Mouse (Mus musculus): ENCODE measurements at regions not wholly inside any gene's neighbourhood (a gene's known extent, or its start where the extent isn't known, plus 50 kb on each side); places are given as distances from the start of the nearest gene placed in this dataset.

GRCm38 (mm10) chr8:126649305-126649704 is 55.5 kb upstream of the Irf2bp2 start:
- no peaks in the 10 kb centered on the region for H3K9me3 ChIP-seq (ENCODE audit: control insufficient read depth, low read length)
- no peaks in the 10 kb centered on the region for H3K27me3 ChIP-seq (ENCODE audit: control insufficient read depth, insufficient read depth, low read length)
- no peak overlapping the region for H3K4me2 ChIP-seq (replicated peaks; ENCODE audit: low read depth, low read length)
- H3K9ac ChIP-seq (ENCODE audit: low read depth, low read length): no peak overlapping the region
- H3K4me3 ChIP-seq (ENCODE audit: low read depth, low read length): no peak overlapping the region
- H3K36me3 ChIP-seq (ENCODE audit: control insufficient read depth, insufficient read depth, low read length): no peaks in the 10 kb centered on the region
- no peak overlapping the region for H3K27ac ChIP-seq (ENCODE audit: low read depth, low read length)
- DNase-seq (ENCODE audit: low spot score) (no peak), ATAC-seq (ENCODE audit: low FRiP score) (no peak)
- no peaks in the 10 kb centered on the region for H3K4me1 ChIP-seq (replicated peaks; ENCODE audit: control insufficient read depth, insufficient read depth, low read length)
- whole genome bisulfite sequencing: 79% methylated on average over 1 of the region's 1 CpGs

- no peak overlapping the region for H3K4me3 ChIP-seq (ENCODE audit: low read depth, low read length)
- no peak overlapping the region for H3K27ac ChIP-seq (ENCODE audit: low read depth, low read length)
- no peaks in the 10 kb centered on the region for H3K9me3 ChIP-seq (ENCODE audit: control insufficient read depth, low read length)
- 67% methylated on average over 1 of the region's 1 CpGs for WGBS
- no peaks in the 10 kb centered on the region for H3K4me1 ChIP-seq (replicated peaks; ENCODE audit: control insufficient read depth, insufficient read depth, low read length)
- no peak for ATAC-seq (ENCODE audit: low FRiP score)
- H3K36me3 ChIP-seq (ENCODE audit: control insufficient read depth, insufficient read depth, low read length): no peaks in the 10 kb centered on the region
- H3K9ac ChIP-seq (ENCODE audit: low read depth, low read length): no peak overlapping the region
- DNase-seq (ENCODE audit: low spot score): no peak
- no peak overlapping the region for H3K4me2 ChIP-seq (replicated peaks; ENCODE audit: low read depth, low read length)
- no peaks in the 10 kb centered on the region for H3K27me3 ChIP-seq (ENCODE audit: control insufficient read depth, insufficient read depth, low read length)
Measured at GRCm38 (mm10) chr8:126647350-126647749, 53.6 kb upstream of the Irf2bp2 start.

GRCm38 (mm10) chr8:126646604-126647311 is 53.0 kb upstream of the Irf2bp2 start:
- no peak for ATAC-seq (ENCODE audit: low FRiP score)
- Histone ChIP-seq H3K4me3 (ENCODE audit: low read depth, low read length) (no peak overlapping the region), H3K9ac (ENCODE audit: low read depth, low read length) (no peak overlapping the region), H3K27me3 (ENCODE audit: control insufficient read depth, insufficient read depth, low read length) (no peaks in the 10 kb centered on the region), H3K36me3 (ENCODE audit: control insufficient read depth, insufficient read depth, low read length) (no peaks in the 10 kb centered on the region), H3K4me2 (replicated peaks; ENCODE audit: low read depth, low read length) (no peak overlapping the region), H3K9me3 (ENCODE audit: control insufficient read depth, low read length) (no peaks in the 10 kb centered on the region), H3K27ac (ENCODE audit: low read depth, low read length) (no peak overlapping the region), H3K4me1 (replicated peaks; ENCODE audit: control insufficient read depth, insufficient read depth, low read length) (no peaks in the 10 kb centered on the region)
- DNase-seq (ENCODE audit: low spot score): no peak
- 63% methylated on average over 8 of the region's 8 CpGs for WGBS

- DNase-seq (ENCODE audit: low spot score): peak; percentile 32
- Histone ChIP-seq H3K4me1 (replicated peaks; ENCODE audit: control insufficient read depth, insufficient read depth, low read length) (no peaks in the 10 kb centered on the region), H3K36me3 (ENCODE audit: control insufficient read depth, insufficient read depth, low read length) (no peaks in the 10 kb centered on the region), H3K4me2 (replicated peaks; ENCODE audit: low read depth, low read length) (no peak overlapping the region), H3K4me3 (ENCODE audit: low read depth, low read length) (no peak overlapping the region), H3K27me3 (ENCODE audit: control insufficient read depth, insufficient read depth, low read length) (no peaks in the 10 kb centered on the region), H3K27ac (ENCODE audit: low read depth, low read length) (no peak overlapping the region), H3K9ac (ENCODE audit: low read depth, low read length) (no peak overlapping the region), H3K9me3 (ENCODE audit: control insufficient read depth, low read length) (no peaks in the 10 kb centered on the region)
- ATAC-seq (ENCODE audit: low FRiP score): no peak
- 64% methylated on average over 5 of the region's 5 CpGs for WGBS
Measured at GRCm38 (mm10) chr8:126644179-126644578, 50.4 kb upstream of the Irf2bp2 start.

Data from hindbrain, embryonic 11.5 days (tissue).